Mouse (Mus musculus) olfactory bulb, adult 2 months (tissue): ENCODE results near the gene Rgs12. TPM values are rescaled to one million over a fixed set of nuclear protein-coding genes. Genes with fewer than 3 reads are reported as not detected.

Source experiments
- H3K27ac ChIP-seq: fragments of 200-500 bp; 2 replicates; pipeline ENCODE4 v1.5.1; 2012; ENCODE audit warnings: low read depth, low read length; ENCODE audit not compliant: insufficient read depth
- H3K4me1 ChIP-seq: fragments of 200-500 bp; 2 replicates; pipeline ENCODE4 v1.6.1; 2012; ENCODE audit warnings: low read length; ENCODE audit not compliant: control insufficient read depth, insufficient read depth
- H3K4me3 ChIP-seq: fragments of 200-500 bp; 2 replicates; pipeline ENCODE4 v1.5.1; 2012; ENCODE audit warnings: mild to moderate bottlenecking, low read depth, low read length, moderate library complexity; ENCODE audit not compliant: insufficient read depth
- CTCF ChIP-seq: fragments of 200-500 bp; IDR thresholded peaks from 2 replicates; pipeline ENCODE4 v1.5.1; 2012; ENCODE audit warnings: low read depth, mild to moderate bottlenecking, low read length, moderate library complexity; ENCODE audit not compliant: insufficient read depth
- POLR2A ChIP-seq: fragments of 200-500 bp; IDR thresholded peaks from 2 replicates; pipeline ENCODE4 v1.6.1; 2012; ENCODE audit warnings: mild to moderate bottlenecking, low read depth, low read length, moderate library complexity; ENCODE audit not compliant: insufficient read depth
- WGBS: fragments of 180-500 bp; shearing (Covaris S2); methylation state at CpG from one replicate; pipeline ENCODE4 v1.1.7; 2018; 5-methylcytosine and 5-hydroxymethylcytosine counted together
- polyA plus RNA-seq: library from polyadenylated mRNA; stranded (reverse); fragments of >200 nt; gene quantifications from 2 replicates; pipeline ENCODE4 v1.2.4, GENCODE M21; 2012; ENCODE audit warnings: low replicate concordance; ENCODE audit not compliant: missing spikeins, insufficient read depth, insufficient read length

Rgs12 gene
- polyA plus RNA-seq, 1 experiment, result not detected

DNA sequence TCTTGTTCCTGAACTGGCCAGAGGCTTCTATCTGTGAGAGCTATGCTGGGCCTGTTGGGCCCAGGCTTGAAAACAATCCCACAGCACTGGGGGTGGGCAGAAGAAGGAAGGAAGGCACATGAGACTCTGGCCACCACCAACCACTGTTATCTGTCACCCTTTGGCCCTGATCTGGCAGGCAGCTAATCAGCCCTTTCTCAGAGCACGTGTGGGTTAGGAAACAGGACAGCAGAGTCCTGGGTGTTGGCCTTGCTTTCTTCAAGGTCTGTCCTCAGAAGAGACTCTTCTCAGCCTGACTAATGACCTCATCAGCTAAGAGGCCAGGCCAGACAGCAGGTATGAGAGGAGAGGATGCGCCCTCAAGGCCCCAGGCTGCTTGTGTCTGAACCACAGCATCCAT, 38.2 kb downstream of the Rgs12 start:
- Histone ChIP-seq H3K4me1 (peaks cover 23% of the 10 kb centered on the region), H3K27ac (0 out of 2 replicates have a peak overlapping the region, but pooled peaks have one; percentile 21), H3K4me3 (no peak overlapping the region)
- WGBS, result 80% methylated on average over 2 of the region's 2 CpGs
- TF ChIP-seq POLR2A (no peak), CTCF (no peak)

- TF ChIP-seq CTCF (no peak), POLR2A (no peak)
- Histone ChIP-seq H3K4me3 (peak overlapping the region; percentile 3; the same call in 1 of the 2 replicates), H3K27ac (peak overlapping the region; percentile 73), H3K4me1 (peaks cover 31% of the 10 kb centered on the region)
- 75% methylated on average over 5 of the region's 5 CpGs for WGBS
Measured at GRCm38 (mm10) chr5:34988690-34989089, 39.4 kb downstream of the Rgs12 start.

DNA sequence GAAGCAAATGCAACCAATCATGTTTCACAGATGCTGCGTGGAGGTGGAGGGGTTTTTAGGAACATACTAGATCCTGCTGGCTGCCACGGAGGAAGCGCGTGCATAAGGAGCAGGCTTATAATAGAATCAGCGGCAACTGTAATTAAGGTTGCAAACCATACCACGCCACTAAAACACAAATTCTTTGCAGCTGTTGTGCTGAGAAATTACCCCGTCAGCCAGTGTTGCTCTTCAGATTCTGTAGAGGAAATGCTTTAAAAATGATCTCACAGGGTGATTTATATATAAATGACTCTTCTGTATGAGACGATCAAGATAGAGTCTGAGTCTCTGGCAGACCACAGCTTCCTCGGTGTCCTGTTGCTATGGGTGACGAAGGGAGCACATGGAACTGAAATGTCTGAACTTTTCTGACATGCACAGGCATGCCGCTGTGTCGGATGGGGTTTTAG, 40.1 kb downstream of the Rgs12 start:
- WGBS, result 20% methylated on average over 12 of the region's 12 CpGs
- peak overlapping the region; percentile 90 for H3K27ac ChIP-seq
- no peak for TF ChIP-seq POLR2A
- H3K4me1 ChIP-seq, result peaks cover 34% of the 10 kb centered on the region
- H3K4me3 ChIP-seq, result peak overlapping the region; percentile 70

- Histone ChIP-seq H3K4me1 (peaks cover 39% of the 10 kb centered on the region), H3K4me3 (no peak overlapping the region), H3K27ac (no peak overlapping the region)
- no peak for TF ChIP-seq CTCF
- TF ChIP-seq POLR2A, result no peak
- 52% methylated on average over 3 of the region's 3 CpGs for WGBS
Measured at GRCm38 (mm10) chr5:34998754-34999153, 49.5 kb downstream of the Rgs12 start.

GRCm38 (mm10) chr5:34999281-34999680, 50.0 kb downstream of the Rgs12 start:
- Histone ChIP-seq H3K27ac (no peak overlapping the region), H3K4me3 (no peak overlapping the region), H3K4me1 (peaks cover 39% of the 10 kb centered on the region)
- WGBS, result 67% methylated on average over 6 of the region's 6 CpGs
- TF ChIP-seq CTCF (no peak), POLR2A (no peak)

GRCm38 (mm10) chr5:35000323-35000722, 51.1 kb downstream of the Rgs12 start:
- no peak overlapping the region for H3K27ac ChIP-seq
- peaks cover 37% of the 10 kb centered on the region for H3K4me1 ChIP-seq
- H3K4me3 ChIP-seq, result no peak overlapping the region
- TF ChIP-seq POLR2A (no peak), CTCF (no peak)

- no peak overlapping the region for H3K27ac ChIP-seq
- no peak for TF ChIP-seq POLR2A
- TF ChIP-seq CTCF, result no peak
- WGBS, result 82% methylated on average over 3 of the region's 3 CpGs
- no peak overlapping the region for H3K4me3 ChIP-seq
- H3K4me1 ChIP-seq, result peaks cover 37% of the 10 kb centered on the region
Measured at GRCm38 (mm10) chr5:35001144-35001543, 51.9 kb downstream of the Rgs12 start.

DNA sequence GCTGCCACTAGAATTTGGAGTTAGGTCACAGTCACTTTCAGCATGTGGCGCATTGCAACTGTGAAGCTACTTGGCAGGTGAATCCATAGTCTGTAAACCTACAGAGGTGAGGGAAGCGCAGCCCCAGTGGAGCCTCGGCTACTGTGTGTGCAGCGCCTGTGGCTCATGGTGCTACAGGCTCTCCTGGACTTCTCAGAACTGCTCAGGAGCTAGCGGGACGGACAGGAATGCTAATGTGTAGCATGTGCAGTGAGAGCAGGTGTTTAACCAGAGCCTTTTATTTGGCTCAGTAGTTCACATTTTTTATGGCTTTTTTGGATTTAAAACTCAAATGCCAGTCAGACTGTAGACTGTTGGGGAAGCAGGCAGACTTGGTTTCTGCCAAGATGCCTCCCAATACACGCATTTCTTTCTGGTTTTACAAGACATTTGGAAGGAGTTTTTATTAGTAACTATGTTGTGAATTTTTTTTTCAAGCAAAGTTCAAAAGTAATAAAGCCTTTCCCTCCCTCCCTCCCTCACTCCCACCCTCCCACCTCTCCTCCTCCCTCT, 54.4 kb downstream of the Rgs12 start:
- H3K4me1 ChIP-seq, result peaks cover 29% of the 10 kb centered on the region
- H3K4me3 ChIP-seq, result no peak overlapping the region
- 77% methylated on average over 7 of the region's 7 CpGs for WGBS
- TF ChIP-seq CTCF, result no peak
- TF ChIP-seq POLR2A, result no peak
- no peak overlapping the region for H3K27ac ChIP-seq

- Histone ChIP-seq H3K27ac (no peak overlapping the region), H3K4me1 (peaks cover 25% of the 10 kb centered on the region), H3K4me3 (no peak overlapping the region)
- TF ChIP-seq CTCF (no peak), POLR2A (no peak)
- 93% methylated on average over 2 of the region's 2 CpGs for WGBS
Measured at GRCm38 (mm10) chr5:35004769-35005168, 55.5 kb downstream of the Rgs12 start.

GRCm38 (mm10) chr5:35005659-35006058, 56.4 kb downstream of the Rgs12 start:
- 96% methylated on average over 3 of the region's 3 CpGs for WGBS

More at GRCm38 (mm10) chr5:35005659-35006058, 56.4 kb downstream of the Rgs12 start:
- no peak overlapping the region for H3K4me3 ChIP-seq
- TF ChIP-seq CTCF (no peak), POLR2A (no peak)
- H3K4me1 ChIP-seq, result peaks cover 26% of the 10 kb centered on the region
- H3K27ac ChIP-seq, result no peak overlapping the region
